Mouse (Mus musculus): ENCODE results near the gene Ptprd. TPM values are rescaled to one million over a fixed set of nuclear protein-coding genes. Genes with fewer than 3 reads are reported as not detected.

The Ptprd gene
- total and polyA plus RNA-seq, 3 experiments: not detected

DNA sequence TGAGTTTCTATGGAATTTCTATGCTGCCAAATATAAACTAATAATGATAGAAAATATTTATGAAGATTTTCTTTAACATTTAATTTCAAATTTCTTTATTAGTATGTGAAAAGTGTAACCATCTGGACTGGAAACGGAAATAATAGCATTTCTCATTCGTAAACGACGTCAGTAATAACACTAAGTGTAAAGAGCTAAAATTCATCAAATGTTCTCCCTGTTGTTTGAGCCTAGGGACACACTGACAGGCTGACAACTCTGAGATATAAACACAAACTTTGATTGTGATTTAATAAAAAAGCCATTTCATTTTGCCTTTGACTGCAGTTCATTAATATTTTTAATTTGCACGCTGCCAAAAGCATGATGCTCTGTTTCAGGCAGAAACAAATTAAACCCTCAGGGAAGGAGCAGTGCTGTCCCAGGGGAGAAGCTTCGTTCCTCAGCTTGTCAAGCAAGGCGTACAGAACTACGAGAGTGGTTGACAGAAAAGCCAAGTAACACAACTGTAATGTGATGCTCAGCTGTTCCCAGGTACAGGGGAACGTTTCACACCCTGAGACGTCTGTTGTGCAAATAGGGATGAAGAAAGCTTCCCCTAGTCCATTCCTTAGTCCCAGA lies 894.6 kb downstream of the Ptprd start:
- Histone ChIP-seq H3K79me2 (ENCODE audit: control insufficient read depth, insufficient read depth, low read length, poor library complexity) (no peaks in the 10 kb centered on the region), H3K4me1 (ENCODE audit: control insufficient read depth in 1 of 2, insufficient read depth in 2 of 2, low read length in 2 of 2) (no peaks in the 10 kb centered on the region), H3K27ac (ENCODE audit: control insufficient read depth, low read depth, low read length) (no peak overlapping the region), H3K27me3 (ENCODE audit: control insufficient read depth in 1 of 2, insufficient read depth in 2 of 2, low read length in 2 of 2) (no peaks in the 10 kb centered on the region), H3K9me3 (replicated peaks; ENCODE audit: insufficient read depth, low read length) (no peaks in the 10 kb centered on the region), H3K9ac (ENCODE audit: control insufficient read depth, low read depth, low read length, poor library complexity, severe bottlenecking) (no peak overlapping the region), H3K36me3 (ENCODE audit: control insufficient read depth in 1 of 2, insufficient read depth in 2 of 2, low read length in 2 of 2) (no peaks in the 10 kb centered on the region), H3K4me3 (ENCODE audit: control insufficient read depth in 1 of 2, insufficient read depth in 1 of 2, low read depth in 2 of 2, low read length in 2 of 2) (no peak overlapping the region)
- TF ChIP-seq GATA1 (IDR thresholded peaks at IDR 0.05; ENCODE audit: low read depth, low read length): no peak
- DNase-seq (ENCODE audit: low read depth, low spot score): no peak

DNA sequence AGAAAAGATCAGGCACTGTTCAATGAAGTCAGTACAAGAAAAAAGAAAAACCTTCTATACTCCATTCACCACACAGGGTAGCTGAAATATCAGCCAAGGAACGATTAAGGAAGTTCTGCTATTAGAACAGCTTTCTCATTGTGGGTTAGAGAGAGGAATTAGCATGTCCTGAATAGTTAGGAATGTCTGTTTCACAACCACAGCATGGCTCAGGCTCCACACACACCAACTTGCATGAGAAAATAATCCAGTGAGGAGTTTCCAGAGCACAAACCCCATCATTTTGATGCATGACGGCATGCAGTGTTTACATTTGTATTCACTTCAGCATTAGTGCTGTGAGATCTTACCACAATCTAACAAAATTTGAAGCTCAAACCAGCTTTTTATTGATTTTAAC lies 895.1 kb downstream of the Ptprd start:
- TF ChIP-seq ZNF384 (IDR thresholded peaks at IDR 0.05; ENCODE audit: low read depth, low read length) (no peak), MAZ (IDR thresholded peaks at IDR 0.05; ENCODE audit: low read depth, low read length) (no peak), NELFE (IDR thresholded peaks at IDR 0.05; ENCODE audit: low read depth, low read length) (no peak), EP300 (IDR thresholded peaks at IDR 0.05; ENCODE audit: low read depth in 1 of 2, low read length in 2 of 2) (no peak), ZC3H11A (IDR thresholded peaks at IDR 0.05; ENCODE audit: low read depth, low read length) (no peak), POLR2AphosphoS2 (IDR thresholded peaks at IDR 0.05; ENCODE audit: low read length) (no peak), CTCF (IDR thresholded peaks at IDR 0.05 in 2 of 3, conservative IDR thresholded peaks at IDR 0.05 in 1 of 3; ENCODE audit: control insufficient read depth in 1 of 3, insufficient read depth in 1 of 3, low read depth in 2 of 3, low read length in 3 of 3, poor library complexity in 1 of 3, severe bottlenecking in 1 of 3) (no peak), MXI1 (IDR thresholded peaks at IDR 0.05; ENCODE audit: low read depth, low read length) (no peak), JUND (IDR thresholded peaks at IDR 0.05; ENCODE audit: low read depth, low read length) (no peak), MYB (IDR thresholded peaks at IDR 0.05; ENCODE audit: low read depth, low read length) (no peak)
- Histone ChIP-seq H3K9me3 (replicated peaks; ENCODE audit: insufficient read depth, low read length) (no peaks in the 10 kb centered on the region), H3K9ac (ENCODE audit: control insufficient read depth, low read depth, low read length, poor library complexity, severe bottlenecking) (no peak overlapping the region), H3K36me3 (ENCODE audit: control insufficient read depth in 1 of 2, insufficient read depth in 2 of 2, low read length in 2 of 2) (no peaks in the 10 kb centered on the region), H3K27me3 (ENCODE audit: control insufficient read depth in 1 of 2, insufficient read depth in 2 of 2, low read length in 2 of 2) (no peaks in the 10 kb centered on the region), H3K27ac (ENCODE audit: control insufficient read depth, low read depth, low read length) (no peak overlapping the region), H3K4me3 (ENCODE audit: control insufficient read depth in 1 of 2, insufficient read depth in 1 of 2, low read depth in 2 of 2, low read length in 2 of 2) (no peak overlapping the region), H3K4me1 (ENCODE audit: control insufficient read depth in 1 of 2, insufficient read depth in 2 of 2, low read length in 2 of 2) (no peaks in the 10 kb centered on the region), H3K79me2 (ENCODE audit: control insufficient read depth, insufficient read depth, low read length, poor library complexity) (no peaks in the 10 kb centered on the region)
- no peak for DNase-seq (ENCODE audit: low read depth, low spot score)

DNA sequence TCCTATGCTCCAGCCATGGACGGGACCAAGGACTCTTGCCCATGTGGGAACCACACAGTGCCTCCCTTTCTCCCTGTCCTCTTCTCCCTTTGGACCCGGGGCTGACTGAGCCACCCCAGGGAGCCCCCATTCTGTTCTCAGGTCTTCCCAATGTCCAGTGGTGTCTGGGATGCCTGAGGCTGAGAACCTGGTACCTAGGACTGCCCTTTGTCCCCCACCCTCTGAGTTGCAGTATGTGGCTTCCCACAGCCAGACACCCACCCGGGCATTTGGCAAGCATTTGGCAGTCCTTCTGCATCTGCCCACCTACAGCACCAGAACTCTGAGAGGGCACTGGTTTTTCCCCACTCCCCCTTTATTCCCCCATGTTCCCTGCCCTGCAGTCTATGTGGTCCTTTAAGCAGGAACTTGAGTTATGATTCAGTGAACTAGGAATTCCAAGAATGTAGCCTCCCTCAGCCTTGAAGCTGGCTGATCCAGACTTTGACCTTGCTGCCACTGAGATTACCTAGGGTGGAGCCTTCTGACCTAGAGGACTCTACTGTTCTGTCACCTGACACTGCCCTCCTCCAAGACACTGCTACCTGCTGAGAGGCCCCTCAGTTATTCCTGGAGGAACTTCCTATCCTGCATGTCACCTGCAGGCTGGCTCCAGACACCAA lies 901.5 kb downstream of the Ptprd start:
- Histone ChIP-seq H3K27me3 (ENCODE audit: control insufficient read depth in 1 of 2, insufficient read depth in 2 of 2, low read length in 2 of 2) (no peaks in the 10 kb centered on the region), H3K4me1 (ENCODE audit: control insufficient read depth in 1 of 2, insufficient read depth in 2 of 2, low read length in 2 of 2) (no peaks in the 10 kb centered on the region), H3K36me3 (ENCODE audit: control insufficient read depth in 1 of 2, insufficient read depth in 2 of 2, low read length in 2 of 2) (no peaks in the 10 kb centered on the region), H3K79me2 (ENCODE audit: control insufficient read depth, insufficient read depth, low read length, poor library complexity) (no peaks in the 10 kb centered on the region), H3K4me3 (ENCODE audit: control insufficient read depth in 1 of 2, insufficient read depth in 1 of 2, low read depth in 2 of 2, low read length in 2 of 2) (no peak overlapping the region), H3K27ac (ENCODE audit: control insufficient read depth, low read depth, low read length) (no peak overlapping the region), H3K9me3 (replicated peaks; ENCODE audit: insufficient read depth, low read length) (no peaks in the 10 kb centered on the region), H3K9ac (ENCODE audit: control insufficient read depth, low read depth, low read length, poor library complexity, severe bottlenecking) (no peak overlapping the region)
- no peak for DNase-seq (ENCODE audit: low read depth, low spot score)
- TF ChIP-seq MEF2A (IDR thresholded peaks at IDR 0.05; ENCODE audit: extremely low read depth, insufficient replicate concordance, low read depth, low read length, poor library complexity, severe bottlenecking) (no peak), CHD1 (IDR thresholded peaks at IDR 0.05; ENCODE audit: low read depth, low read length) (no peak), POLR2AphosphoS5 (IDR thresholded peaks at IDR 0.05; ENCODE audit: borderline replicate concordance, low read depth, low read length) (no peak), UBTF (IDR thresholded peaks at IDR 0.05; ENCODE audit: borderline replicate concordance, insufficient read depth, low read depth, low read length) (no peak), TBP (IDR thresholded peaks at IDR 0.05; ENCODE audit: low read depth, low read length) (no peak), NELFE (IDR thresholded peaks at IDR 0.05; ENCODE audit: low read depth, low read length) (no peak), BHLHE40 (IDR thresholded peaks at IDR 0.05; ENCODE audit: borderline replicate concordance, low read depth, low read length) (no peak), EP300 (IDR thresholded peaks at IDR 0.05; ENCODE audit: low read depth in 1 of 2, low read length in 2 of 2) (no peak), NRF1 (IDR thresholded peaks at IDR 0.05; ENCODE audit: insufficient read depth, low read depth, low read length, poor library complexity, severe bottlenecking) (no peak), MYB (IDR thresholded peaks at IDR 0.05; ENCODE audit: low read depth, low read length) (no peak), USF1 (IDR thresholded peaks at IDR 0.05; ENCODE audit: low read depth, low read length) (no peak), HCFC1 (IDR thresholded peaks at IDR 0.05; ENCODE audit: low read depth, low read length) (no peak), KAT2A (conservative IDR thresholded peaks at IDR 0.05; ENCODE audit: low read depth, low read length) (no peak), MYC (IDR thresholded peaks at IDR 0.05; ENCODE audit: low read depth, low read length) (no peak), ZC3H11A (IDR thresholded peaks at IDR 0.05; ENCODE audit: low read depth, low read length) (no peak), ZMIZ1 (IDR thresholded peaks at IDR 0.05; ENCODE audit: low read depth, low read length) (no peak), ELF1 (IDR thresholded peaks at IDR 0.05; ENCODE audit: low read depth, low read length) (no peak)

Data from MEL (cell line).